Mouse (Mus musculus) left cerebral cortex, adult 8-10 months (tissue): ENCODE data around the gene Fbxo7. TPM values are rescaled to one million over a fixed set of nuclear protein-coding genes. Genes with fewer than 3 reads are reported as not detected.

ENCODE experiments used
- DNase-seq, 2 experiments: peaks; one replicate each; pipeline ENCODE4 v3.0.0; 2022; ENCODE audit warnings: low spot score in 2 of 2
- total RNA-seq, 4 experiments: library from RNA; stranded (reverse); gene quantifications; 2 replicates each; pipeline ENCODE4 v1.2.4; 2022

Gene Fbxo7
- total RNA-seq, 4 experiments from 2014 or later, result 30.6 to 36.2 (median 33.5) TPM

- DNase-seq, result no peak
These were observed 12.4 kb downstream of the Fbxo7 start for GRCm38 (mm10) chr10:86034007-86034728.

DNA sequence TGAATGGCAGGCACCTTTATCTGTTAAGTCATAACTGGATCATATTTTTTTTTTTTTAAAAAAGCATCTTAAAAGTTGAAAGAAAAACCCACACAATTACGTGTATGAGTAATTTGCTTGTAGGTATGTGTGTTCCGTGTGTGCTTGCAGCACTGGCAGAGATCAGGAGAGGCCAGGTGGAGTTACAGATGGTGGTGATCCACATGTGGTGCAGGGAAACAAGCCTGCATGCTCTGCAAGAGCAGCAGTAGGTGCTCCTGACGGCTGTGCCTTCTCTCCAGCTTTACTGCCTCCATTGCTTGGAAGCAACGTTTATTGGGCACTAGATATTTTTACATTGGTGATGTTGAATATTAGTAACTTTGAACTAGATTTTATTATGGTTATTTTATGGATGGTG, 21.9 kb downstream of the Fbxo7 start:
- no peak for DNase-seq

- DNase-seq, result no peak
These were observed 22.3 kb downstream of the Fbxo7 start for GRCm38 (mm10) chr10:86044066-86044465.

DNA sequence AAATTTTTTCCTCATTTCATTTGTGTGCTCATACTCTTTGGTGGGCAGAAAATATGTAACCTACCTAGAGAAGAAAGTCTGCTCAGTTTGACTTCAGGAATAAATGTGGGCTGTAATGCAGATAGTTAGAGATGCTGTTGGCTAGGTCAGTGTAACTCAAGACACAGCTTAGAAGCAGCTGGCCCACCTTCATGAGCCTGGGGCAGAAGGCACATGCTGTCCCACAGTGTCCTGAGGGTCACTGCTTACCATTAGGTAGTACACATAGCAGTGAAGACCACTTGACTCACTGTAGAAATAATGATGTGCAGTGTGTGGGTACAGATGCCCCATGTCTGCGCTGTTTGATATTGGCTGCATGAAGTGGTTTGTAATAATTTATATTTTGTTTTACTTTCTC, 24.6 kb downstream of the Fbxo7 start:
- DNase-seq, result no peak

- DNase-seq, result no peak
These were observed 26.0 kb downstream of the Fbxo7 start for GRCm38 (mm10) chr10:86047786-86048185.

- no peak for DNase-seq
These were observed 28.8 kb downstream of the Fbxo7 start for GRCm38 (mm10) chr10:86050522-86050921.

DNA sequence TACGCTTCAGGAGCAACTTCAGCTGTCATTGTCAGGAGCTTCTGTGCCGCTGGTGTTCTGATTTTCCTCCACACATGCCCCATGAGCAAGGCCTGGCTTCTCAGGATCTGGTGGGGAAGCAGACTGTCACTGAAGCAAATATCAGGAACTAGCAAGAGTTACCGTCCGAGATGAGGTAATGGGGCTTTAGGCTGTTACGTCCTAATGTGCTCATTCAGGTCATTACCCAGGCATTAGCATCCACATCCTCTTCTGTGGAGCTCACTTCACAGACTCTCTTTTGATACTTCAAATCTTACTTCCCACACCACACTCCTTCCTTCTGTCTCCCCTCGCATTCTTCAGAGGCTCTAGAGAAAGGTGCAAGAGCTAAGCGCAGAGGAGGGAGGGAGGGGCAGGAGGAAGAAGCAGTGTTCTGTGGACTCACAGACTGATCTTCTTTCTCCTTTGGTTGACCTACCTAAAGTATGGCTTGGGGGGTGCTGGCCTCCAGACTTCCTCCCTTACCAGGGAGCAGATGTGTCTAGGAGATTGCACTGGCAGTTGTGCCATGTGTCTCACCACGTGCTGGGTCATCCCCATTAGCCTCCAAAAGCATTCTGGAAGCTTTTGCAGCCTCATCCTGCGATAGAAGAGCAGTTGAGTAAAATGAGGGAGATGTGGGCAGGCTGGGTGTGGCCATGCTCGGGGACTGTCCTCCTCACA, 31.2 kb downstream of the Fbxo7 start:
- no peak for DNase-seq

DNA sequence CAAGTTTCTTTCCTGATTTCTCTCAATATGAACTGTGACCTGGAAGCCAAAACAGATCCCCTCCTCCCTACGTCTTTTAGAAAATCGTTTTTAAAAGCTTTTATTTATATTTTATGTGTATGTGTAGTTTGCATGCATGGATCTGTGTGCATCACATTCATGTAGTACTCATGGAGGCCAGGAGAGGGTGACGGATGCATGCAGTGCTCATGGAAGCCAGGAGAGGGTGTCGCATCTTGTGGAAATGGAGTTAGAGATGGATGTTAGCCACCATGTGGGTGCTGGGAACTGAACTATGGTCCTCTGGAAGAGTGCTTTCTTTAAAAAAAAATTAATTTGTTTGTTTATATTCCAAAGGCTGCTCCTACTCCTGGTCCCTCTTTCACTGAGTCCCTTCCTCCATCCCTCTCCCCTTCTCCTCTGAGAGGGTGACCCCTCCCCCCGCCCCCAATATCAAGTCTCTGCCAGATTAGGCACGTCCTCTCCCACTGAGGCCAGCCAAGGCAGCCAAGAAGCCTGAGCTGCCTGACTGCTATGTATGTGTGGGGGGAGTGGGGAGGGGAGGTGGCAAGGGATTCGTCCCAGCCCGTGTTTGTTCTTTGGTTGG, 34.6 kb downstream of the Fbxo7 start:
- no peak for DNase-seq

GRCm38 (mm10) chr10:86057286-86057685, 35.5 kb downstream of the Fbxo7 start:
- no peak for DNase-seq

DNA sequence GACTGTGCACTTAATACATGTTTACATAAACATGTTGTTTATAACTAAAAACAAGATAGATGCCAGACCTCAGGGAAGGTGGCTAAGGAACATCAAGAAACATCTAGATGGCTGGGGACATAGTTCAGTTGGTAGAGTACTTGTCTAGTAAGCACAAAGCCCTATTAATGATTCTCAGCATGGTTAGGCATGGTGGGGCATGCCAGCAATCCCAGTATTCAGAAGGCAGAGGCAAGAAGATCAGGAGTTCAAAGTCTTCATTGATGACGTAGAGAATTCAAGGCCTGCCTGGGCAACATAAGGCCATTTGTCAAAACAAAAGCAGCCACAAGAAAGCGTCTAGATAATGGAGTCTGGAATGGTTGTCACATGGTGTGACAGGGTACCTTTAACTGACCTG, 35.9 kb downstream of the Fbxo7 start:
- DNase-seq, result no peak

GRCm38 (mm10) chr10:86060267-86060666, 38.5 kb downstream of the Fbxo7 start:
- no peak for DNase-seq

- no peak for DNase-seq
These were observed 40.7 kb downstream of the Fbxo7 start for GRCm38 (mm10) chr10:86062261-86063017.

DNA sequence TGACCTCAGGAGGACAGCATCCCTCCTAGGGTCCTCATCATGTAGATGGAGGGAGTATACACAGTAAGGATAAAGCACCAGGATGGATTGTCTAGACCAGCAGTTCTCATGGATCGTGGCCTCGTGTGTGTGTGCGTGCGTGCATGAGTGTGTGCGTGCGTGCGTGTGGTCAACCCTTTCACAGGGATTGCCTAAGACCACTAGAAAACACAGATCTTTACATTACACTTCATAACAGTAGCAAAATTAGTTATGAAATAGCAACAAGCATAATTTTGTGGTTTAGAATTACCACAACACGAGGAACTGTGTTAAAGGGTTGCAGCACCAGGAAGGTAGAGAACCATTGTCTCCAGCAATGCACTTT, 41.2 kb downstream of the Fbxo7 start:
- no peak for DNase-seq

- peak; percentile 36 to 67 for DNase-seq
These were observed 43.2 kb downstream of the Fbxo7 start for GRCm38 (mm10) chr10:86064937-86065336.

- DNase-seq, result no peak
These were observed 43.9 kb downstream of the Fbxo7 start for GRCm38 (mm10) chr10:86065661-86066060.

GRCm38 (mm10) chr10:86066651-86067050, 44.9 kb downstream of the Fbxo7 start:
- no peak for DNase-seq

GRCm38 (mm10) chr10:86067911-86068310, 46.1 kb downstream of the Fbxo7 start:
- DNase-seq, result no peak

DNA sequence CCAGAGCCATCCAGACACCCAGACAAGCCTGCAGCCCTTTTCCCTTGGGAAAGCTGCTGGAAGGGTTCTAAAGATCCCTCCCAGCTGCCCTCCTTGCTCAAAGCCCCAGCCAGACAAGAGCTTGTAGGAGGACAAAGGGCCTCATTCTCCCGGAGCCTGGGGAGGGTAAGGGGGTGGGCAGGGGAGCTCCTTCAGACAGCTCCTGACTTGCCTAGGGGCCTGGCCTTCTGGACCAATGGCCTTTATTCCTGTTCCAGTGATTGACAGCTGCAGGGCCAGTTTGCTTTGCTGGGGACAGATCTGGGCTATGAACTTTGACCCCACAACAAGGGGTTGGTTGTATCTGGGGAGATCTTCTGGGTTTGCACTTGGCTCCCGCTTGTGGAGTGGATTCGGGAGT, 47.6 kb downstream of the Fbxo7 start:
- DNase-seq, result peak in 1 of 2 experiments; percentile 31

GRCm38 (mm10) chr10:86070751-86071150, 49.0 kb downstream of the Fbxo7 start:
- DNase-seq, result no peak

DNA sequence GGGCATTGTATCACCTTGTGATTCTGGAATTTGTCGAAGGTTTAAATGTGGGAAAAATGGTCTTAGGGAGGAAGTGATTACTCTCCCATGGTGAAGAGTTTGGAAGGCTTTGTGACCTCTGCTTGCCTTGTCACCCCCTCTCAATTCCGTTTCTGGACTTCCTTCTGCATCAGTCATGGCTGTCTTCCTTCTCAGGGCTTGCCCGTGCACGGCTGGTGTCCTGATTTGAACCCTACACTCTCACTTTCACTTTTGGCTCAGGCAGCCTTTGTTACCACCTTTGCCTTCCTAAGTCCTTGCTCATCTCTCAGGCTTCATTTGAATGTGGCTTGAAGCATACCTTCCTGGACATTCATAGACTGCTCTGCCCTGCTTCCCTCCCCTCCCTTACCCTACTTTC, 52.4 kb downstream of the Fbxo7 start:
- DNase-seq, result no peak

DNA sequence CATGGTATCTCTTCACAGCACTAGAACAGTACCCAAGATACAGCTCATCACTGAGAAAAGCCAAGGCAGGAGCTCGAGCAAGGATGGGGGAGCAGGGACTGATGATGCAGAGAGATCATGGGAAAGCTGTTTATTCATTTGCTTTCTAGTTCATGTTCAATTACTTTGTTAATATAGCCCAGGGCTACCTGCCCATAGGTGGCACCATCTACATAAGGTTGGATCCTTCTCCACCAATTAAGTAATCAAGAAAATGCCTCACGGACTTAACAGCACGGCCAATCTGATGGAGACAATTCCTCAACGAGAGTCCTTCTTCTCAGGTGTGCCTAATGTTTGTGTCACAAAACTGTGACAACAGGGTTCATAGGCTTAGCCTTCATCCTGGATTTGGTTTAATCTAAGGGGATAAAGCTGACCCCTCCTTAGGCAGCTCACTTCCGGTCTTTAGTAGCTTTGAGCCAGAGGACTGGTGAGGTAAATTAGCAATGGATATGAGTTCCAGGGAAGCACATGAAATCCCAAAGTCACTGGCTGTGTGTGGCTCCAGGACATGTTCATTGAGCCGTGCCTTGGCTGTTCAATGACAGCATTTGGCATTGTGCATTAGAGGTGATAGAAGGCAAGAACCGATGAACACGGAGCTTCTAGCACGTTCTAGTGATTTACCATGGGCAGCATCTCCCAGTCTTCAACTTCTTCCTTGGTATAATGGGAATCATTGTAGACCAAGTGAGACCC, 53.4 kb downstream of the Fbxo7 start:
- no peak for DNase-seq
